Mouse (Mus musculus) limb, embryonic 11.5 days (tissue): ENCODE results near the gene Krtap15. TPM values are rescaled to one million over a fixed set of nuclear protein-coding genes. Genes with fewer than 3 reads are reported as not detected.
A peak's percentile ranks its signal among the peaks of the same experiment; 100 is the strongest.

ENCODE experiments used
- ATAC-seq: fragments of 200-750 bp; cut with Nextera tagmentation; 2 replicates; pipeline ENCODE4 v1.8.0; 2017; ENCODE audit warnings: low read depth; ENCODE audit not compliant: insufficient number of reproducible peaks, low FRiP score, low TSS enrichment
- DNase-seq: peaks from one replicate; pipeline ENCODE4 v3.0.0-alpha.2; 2015; ENCODE audit warnings: low spot score
- H3K27ac ChIP-seq: fragments of 300-500 bp; sonication (generic); replicated peaks from 2 replicates; pipeline ENCODE4 v1.5.1; 2014; ENCODE audit warnings: low read depth, mild to moderate bottlenecking, low read length
- H3K27me3 ChIP-seq: fragments of 300-500 bp; sonication (generic); 2 replicates; pipeline ENCODE4 v1.6.1; 2014; ENCODE audit warnings: mild to moderate bottlenecking, low read length, mixed read lengths; ENCODE audit not compliant: control insufficient read depth, insufficient read depth
- H3K36me3 ChIP-seq: fragments of 300-500 bp; sonication (generic); 2 replicates; pipeline ENCODE4 v1.6.1; 2014; ENCODE audit warnings: mild to moderate bottlenecking, low read length, moderate library complexity, mixed read lengths; ENCODE audit not compliant: control insufficient read depth, insufficient read depth
- H3K4me1 ChIP-seq: fragments of 300-500 bp; sonication (generic); 2 replicates; pipeline ENCODE4 v1.6.1; 2014; ENCODE audit warnings: low read length, mixed read lengths; ENCODE audit not compliant: control insufficient read depth, insufficient read depth
- H3K4me2 ChIP-seq: fragments of 300-500 bp; sonication (generic); 2 replicates; pipeline ENCODE4 v1.6.1; 2014; ENCODE audit warnings: low read depth, mild to moderate bottlenecking, moderate library complexity; ENCODE audit not compliant: severe bottlenecking
- H3K4me3 ChIP-seq: fragments of 300-500 bp; sonication (generic); 2 replicates; pipeline ENCODE4 v1.5.1; 2014; ENCODE audit warnings: low read depth, low read length
- H3K9ac ChIP-seq: fragments of 300-500 bp; sonication (generic); 2 replicates; pipeline ENCODE4 v1.6.1; 2014; ENCODE audit warnings: mild to moderate bottlenecking, low read length
- H3K9me3 ChIP-seq: fragments of 300-500 bp; sonication (generic); 2 replicates; pipeline ENCODE4 v1.6.1; 2016; ENCODE audit warnings: low read length; ENCODE audit not compliant: control insufficient read depth
- WGBS: fragments of 180-500 bp; shearing (Covaris S2); extraction: QIAGEN DNeasy Blood & Tissue Kit; methylation state at CpG from one replicate; pipeline ENCODE4 v1.1.7; 2014; 5-methylcytosine and 5-hydroxymethylcytosine counted together
- polyA plus RNA-seq: library from polyadenylated mRNA; unstranded; fragments of >200 nt; fragmentation: Nextera tagmentation; extraction: Ambion mirVana; gene quantifications from 2 replicates; pipeline ENCODE4 v1.2.1, GENCODE M21; 2014

Gene Krtap15
- 0.23 TPM in 1 of 2 replicates, not detected in the other for polyA plus RNA-seq

DNA sequence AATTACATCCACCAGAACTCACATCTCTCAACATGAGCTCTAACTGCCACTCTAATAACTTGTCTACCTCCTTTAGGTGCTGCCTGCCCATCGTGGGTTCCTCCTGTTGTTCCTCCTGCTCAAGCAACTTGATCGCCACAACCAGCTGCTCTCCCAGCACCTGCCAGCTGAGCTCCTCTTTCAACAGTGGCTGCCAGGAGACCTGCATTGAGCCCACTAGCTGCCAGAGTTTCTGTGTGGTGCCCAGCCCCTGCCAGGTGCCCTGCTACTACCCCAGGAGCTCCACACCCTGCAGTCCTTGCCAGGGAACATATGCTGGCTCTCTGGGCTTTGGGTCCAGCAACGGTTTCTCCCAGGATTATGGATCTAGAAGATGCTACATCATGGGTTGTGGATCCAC lies at the start of gene Krtap15:
Krtap15 (plus strand) TSS at position 150 of the 400 bp plus-strand sequence.
- H3K27me3 ChIP-seq, result no peaks in the 10 kb centered on the region
- H3K4me1 ChIP-seq, result no peaks in the 10 kb centered on the region
- H3K4me3 ChIP-seq, result no peak within 1 kb of the TSS
- H3K27ac ChIP-seq, result no peak within 1 kb of the TSS
- no peaks in the 10 kb centered on the region for H3K36me3 ChIP-seq
- WGBS, result 88% methylated on average over 3 of the region's 3 CpGs
- no peak for ATAC-seq
- H3K9ac ChIP-seq, result no peak within 1 kb of the TSS
- no peaks in the 10 kb centered on the region for H3K9me3 ChIP-seq
- H3K4me2 ChIP-seq, result no peak within 1 kb of the TSS
- DNase-seq, result no peak

GRCm38 (mm10) chr16:88774106-88774505 lies 45.9 kb upstream of the Krtap15 start, which contains the start of gene 2310057N15Rik:
Gene 2310057N15Rik (minus strand): TSS chr16:88774206.
- Histone ChIP-seq H3K4me3 (no peak within 1 kb of the TSS), H3K36me3 (no peaks in the 10 kb centered on the region), H3K9me3 (no peaks in the 10 kb centered on the region), H3K27ac (no peak within 1 kb of the TSS), H3K4me1 (no peaks in the 10 kb centered on the region), H3K9ac (no peak within 1 kb of the TSS), H3K27me3 (no peaks in the 10 kb centered on the region), H3K4me2 (no peak within 1 kb of the TSS)
- DNase-seq (no peak), ATAC-seq (no peak)
- WGBS, result 85% methylated on average over 2 of the region's 2 CpGs

- Histone ChIP-seq H3K27me3 (no peaks in the 10 kb centered on the region), H3K4me3 (no peak within 1 kb of the TSS), H3K9ac (no peak within 1 kb of the TSS), H3K36me3 (no peaks in the 10 kb centered on the region), H3K27ac (no peak within 1 kb of the TSS), H3K9me3 (no peaks in the 10 kb centered on the region), H3K4me2 (no peak within 1 kb of the TSS), H3K4me1 (no peaks in the 10 kb centered on the region)
- no peak for ATAC-seq
- 87% methylated on average over 6 of the region's 6 CpGs for WGBS
- no peak for DNase-seq
Measured at GRCm38 (mm10) chr16:88777596-88777995, 42.4 kb upstream of the Krtap15 start, which contains the start of gene Gm5965. Gene Gm5965 (plus strand): TSS chr16:88777896.

DNA sequence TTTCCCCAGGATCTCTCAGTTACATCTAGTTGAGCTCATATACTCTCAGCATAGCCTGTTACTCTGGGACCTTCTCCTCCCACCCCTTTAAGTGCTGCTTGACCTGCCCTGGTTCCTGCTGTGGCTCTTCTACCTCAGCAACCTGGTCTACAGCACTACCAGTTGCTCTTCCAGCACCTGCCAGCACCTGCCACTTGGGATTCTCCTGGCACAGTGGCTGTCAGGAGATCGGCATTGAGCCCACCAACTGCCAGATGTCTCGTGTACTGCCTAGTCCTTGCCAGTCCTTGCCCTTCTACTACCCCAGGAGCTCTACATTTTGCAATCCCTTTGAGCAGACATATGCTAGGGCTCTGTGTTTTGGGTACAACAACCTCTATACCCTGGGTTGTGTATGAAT lies 33.2 kb upstream of the Krtap15 start:
- Histone ChIP-seq H3K9ac (no peak overlapping the region), H3K4me1 (no peaks in the 10 kb centered on the region), H3K4me3 (no peak overlapping the region), H3K27ac (no peak overlapping the region), H3K36me3 (no peaks in the 10 kb centered on the region), H3K4me2 (no peak overlapping the region), H3K9me3 (no peaks in the 10 kb centered on the region), H3K27me3 (no peaks in the 10 kb centered on the region)
- 62% methylated on average over 2 of the region's 2 CpGs for WGBS
- no peak for DNase-seq
- ATAC-seq, result no peak

DNA sequence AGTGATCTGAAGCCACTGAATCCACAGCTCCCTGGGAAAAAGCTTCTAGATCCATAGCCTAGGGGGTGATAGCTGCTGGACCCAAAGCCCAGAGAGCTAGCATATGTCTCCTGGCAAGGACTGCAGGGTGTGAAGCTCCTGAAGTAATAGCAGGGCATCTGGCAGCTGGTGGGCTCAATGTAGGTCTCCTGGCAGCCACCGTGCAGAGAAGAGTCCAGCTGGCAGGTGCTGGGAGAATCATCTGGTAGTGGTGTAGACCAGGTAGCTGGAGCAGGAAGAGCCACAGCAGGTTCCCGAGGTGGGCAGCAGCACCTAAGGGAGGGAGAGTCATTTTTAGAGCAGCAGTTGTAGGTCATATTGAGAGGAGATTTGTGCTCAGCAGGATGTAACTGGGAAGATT lies 8.2 kb upstream of the Krtap15 start, which contains the start of gene Gm20741:
Gm20741 (minus strand) TSS at position 394 of the 400 bp plus-strand sequence.
- Histone ChIP-seq H3K9me3 (no peaks in the 10 kb centered on the region), H3K9ac (no peak within 1 kb of the TSS), H3K27ac (no peak within 1 kb of the TSS), H3K4me2 (no peak within 1 kb of the TSS), H3K36me3 (no peaks in the 10 kb centered on the region), H3K4me3 (no peak within 1 kb of the TSS), H3K27me3 (no peaks in the 10 kb centered on the region), H3K4me1 (no peaks in the 10 kb centered on the region)
- 72% methylated on average over 2 of the region's 2 CpGs for WGBS
- ATAC-seq (no peak), DNase-seq (no peak)

GRCm38 (mm10) chr16:88823736-88824135 lies 3.7 kb downstream of the Krtap15 start:
- no peaks in the 10 kb centered on the region for H3K27me3 ChIP-seq
- H3K36me3 ChIP-seq, result no peaks in the 10 kb centered on the region
- no peak overlapping the region for H3K27ac ChIP-seq
- no peak overlapping the region for H3K9ac ChIP-seq
- no peaks in the 10 kb centered on the region for H3K4me1 ChIP-seq
- ATAC-seq, result 0 out of 2 replicates have a peak, but pooled peaks have one; percentile 31
- 87% methylated on average over 3 of the region's 3 CpGs for WGBS
- no peak overlapping the region for H3K4me3 ChIP-seq
- H3K4me2 ChIP-seq, result no peak overlapping the region
- no peaks in the 10 kb centered on the region for H3K9me3 ChIP-seq
- DNase-seq, result no peak

- no peak within 1 kb of the TSS for H3K4me3 ChIP-seq
- H3K36me3 ChIP-seq, result no peaks in the 10 kb centered on the region
- H3K4me2 ChIP-seq, result no peak within 1 kb of the TSS
- ATAC-seq (no peak), DNase-seq (no peak)
- no peak within 1 kb of the TSS for H3K9ac ChIP-seq
- no peaks in the 10 kb centered on the region for H3K9me3 ChIP-seq
- no peaks in the 10 kb centered on the region for H3K27me3 ChIP-seq
- 43% methylated on average over 9 of the region's 9 CpGs for WGBS
- H3K4me1 ChIP-seq, result no peaks in the 10 kb centered on the region
- no peak within 1 kb of the TSS for H3K27ac ChIP-seq
Measured at GRCm38 (mm10) chr16:88826095-88826652, 6.2 kb downstream of the Krtap15 start, which contains the start of gene Krtap14. Gene Krtap14 (minus strand): TSS chr16:88826145.

GRCm38 (mm10) chr16:88826978-88827377 lies 7.0 kb downstream of the Krtap15 start:
- Histone ChIP-seq H3K9ac (no peak overlapping the region), H3K4me1 (no peaks in the 10 kb centered on the region), H3K4me2 (no peak overlapping the region), H3K4me3 (no peak overlapping the region), H3K36me3 (no peaks in the 10 kb centered on the region), H3K27me3 (no peaks in the 10 kb centered on the region), H3K9me3 (no peaks in the 10 kb centered on the region), H3K27ac (no peak overlapping the region)
- ATAC-seq (no peak), DNase-seq (peak; percentile 24)
- 11% methylated on average over 3 of the region's 3 CpGs for WGBS

GRCm38 (mm10) chr16:88847363-88847762 lies 27.3 kb downstream of the Krtap15 start:
- Histone ChIP-seq H3K9ac (no peak overlapping the region), H3K27ac (no peak overlapping the region), H3K36me3 (no peaks in the 10 kb centered on the region), H3K27me3 (no peaks in the 10 kb centered on the region), H3K4me1 (no peaks in the 10 kb centered on the region), H3K4me3 (no peak overlapping the region), H3K9me3 (no peaks in the 10 kb centered on the region), H3K4me2 (no peak overlapping the region)
- WGBS, result 97% methylated on average over 1 of the region's 1 CpGs
- DNase-seq (no peak), ATAC-seq (no peak)
